Mouse (Mus musculus) B cell, adult 2 months (primary cell): Measurements from ENCODE around the gene Fars2.

Experiments
- DNase-seq, 2 experiments: peaks; one replicate each; pipeline ENCODE4 v3.0.0; 2022

Gene Fars2

DNA sequence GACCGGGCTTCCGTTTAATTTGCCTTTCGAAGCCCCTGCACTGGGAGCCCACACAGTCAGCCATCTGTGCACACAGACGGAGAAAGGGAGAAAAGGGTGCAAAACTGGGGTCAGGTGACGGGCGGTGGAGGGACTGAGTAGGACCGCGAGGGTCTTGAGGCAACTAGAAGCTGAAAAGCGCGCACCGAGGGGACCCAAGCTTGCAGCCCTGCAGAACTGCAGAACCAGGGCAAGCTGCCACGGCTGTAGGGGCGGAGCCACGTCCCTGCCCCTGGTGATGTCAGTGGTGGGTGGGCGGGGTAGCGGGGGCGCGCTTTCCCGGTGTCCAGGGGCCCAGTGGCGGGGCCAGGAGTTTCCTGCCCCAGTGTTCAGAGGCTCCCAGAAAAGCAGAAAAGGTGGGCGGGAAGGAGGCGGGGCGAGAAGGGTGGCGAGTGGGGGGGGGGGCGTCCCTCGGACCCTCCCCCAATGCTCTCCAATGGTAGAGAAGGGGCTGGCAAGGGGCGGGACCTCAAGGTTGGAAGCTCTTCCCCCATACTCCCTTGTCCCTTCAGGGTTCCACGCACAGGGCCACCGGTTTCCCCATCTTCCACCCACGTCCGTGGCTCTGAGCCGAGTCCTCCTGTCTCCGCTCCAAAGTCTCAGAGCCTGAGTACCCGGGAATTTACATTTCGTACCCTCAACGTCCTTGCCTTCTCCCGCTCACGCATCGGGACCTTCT, 618.8 kb downstream of the Fars2 start:
- no peak for DNase-seq

DNA sequence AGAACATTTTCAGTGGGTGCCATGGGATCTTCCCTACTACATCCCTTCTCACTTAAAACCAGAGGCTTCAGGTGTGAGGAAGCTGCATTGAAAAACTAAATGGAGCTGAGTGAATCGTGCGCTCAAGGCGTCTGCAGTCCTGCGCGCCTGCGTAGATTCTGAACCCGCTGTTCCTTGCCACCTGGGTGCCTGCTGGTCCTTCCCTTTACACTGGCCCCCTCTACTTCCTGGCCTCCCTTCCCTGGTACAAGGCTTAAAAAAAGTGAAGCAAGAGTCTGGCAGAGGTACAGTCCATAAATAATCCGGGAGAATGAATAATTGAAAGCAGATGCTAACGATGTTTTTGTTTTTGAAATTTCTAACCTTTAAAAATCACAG, 619.4 kb downstream of the Fars2 start:
- no peak for DNase-seq

DNA sequence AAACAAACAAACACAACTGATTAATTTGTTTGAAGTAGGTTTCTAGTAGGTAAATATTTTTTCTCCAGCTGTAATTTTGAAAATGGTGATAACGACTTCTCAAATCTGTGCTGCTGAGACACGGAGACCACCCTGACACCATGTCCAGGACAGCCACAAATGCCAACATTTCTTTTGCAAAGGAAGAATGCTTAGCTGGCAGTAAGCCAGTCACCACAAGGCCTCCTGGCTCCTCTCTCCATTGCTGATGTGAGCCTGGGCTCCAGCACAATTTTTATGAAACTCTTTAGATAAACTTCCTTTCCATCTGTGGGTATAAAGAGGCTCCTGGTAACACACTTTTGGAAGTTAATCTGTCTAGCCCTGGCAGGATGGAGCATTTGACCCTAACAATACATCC, 632.8 kb downstream of the Fars2 start:
- DNase-seq, result no peak

DNA sequence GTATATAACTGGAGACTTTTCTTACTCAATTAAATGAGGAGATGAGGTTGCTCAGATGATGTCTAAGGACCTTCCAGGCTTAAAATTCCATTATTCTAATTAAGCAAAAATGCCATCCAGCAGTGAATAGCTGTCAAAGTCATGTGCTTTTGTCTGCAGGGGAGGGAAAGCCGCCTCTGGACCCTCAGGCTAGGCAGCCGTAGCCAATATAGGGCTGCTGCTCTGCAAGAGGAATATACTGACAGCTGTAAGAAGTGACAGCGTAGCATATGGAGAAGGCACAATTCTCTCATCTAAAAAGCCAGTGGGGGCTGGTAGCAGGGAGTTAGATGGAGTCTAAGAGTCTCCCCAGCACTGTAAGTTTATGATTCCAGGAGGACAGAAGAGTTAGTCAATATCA, 634.6 kb downstream of the Fars2 start:
- DNase-seq, result no peak

DNA sequence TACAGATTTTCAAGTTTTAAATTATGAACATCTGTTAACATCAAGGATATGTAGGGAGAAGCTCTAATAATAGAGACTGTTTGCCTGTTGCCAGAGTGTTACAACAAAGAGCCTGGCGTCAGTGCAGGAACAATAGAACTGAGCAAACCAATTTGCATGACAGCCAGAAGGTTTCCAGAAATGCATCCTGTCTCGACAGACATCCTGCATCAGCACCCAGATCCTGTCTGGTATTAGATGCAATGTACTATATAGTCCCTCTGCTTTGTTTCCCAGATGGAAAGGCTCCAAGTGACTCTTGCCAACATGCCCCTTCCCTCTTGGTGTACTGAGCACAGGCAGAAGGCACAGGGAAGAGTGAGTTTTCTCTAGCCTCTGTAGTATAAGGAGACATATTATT, 649.6 kb downstream of the Fars2 start:
- no peak for DNase-seq
